Mouse (Mus musculus): ENCODE data around the gene Map2k5. TPM values are rescaled to one million over a fixed set of nuclear protein-coding genes. Genes with fewer than 3 reads are reported as not detected.
A peak's percentile ranks its signal among the peaks of the same experiment; 100 is the strongest.

The Map2k5 gene
- polyA plus RNA-seq, 1 experiment = 24.2 TPM

GRCm38 (mm10) chr9:63348146-63348545, 29.6 kb downstream of the Map2k5 start:
- peaks cover 7% of the 10 kb centered on the region; the same call in 1 of the 2 replicates for H3K4me1 ChIP-seq (ENCODE audit: control insufficient read depth, insufficient read depth, low read length)
- no peak overlapping the region for H3K27ac ChIP-seq (ENCODE audit: insufficient read depth, low read length)

DNA sequence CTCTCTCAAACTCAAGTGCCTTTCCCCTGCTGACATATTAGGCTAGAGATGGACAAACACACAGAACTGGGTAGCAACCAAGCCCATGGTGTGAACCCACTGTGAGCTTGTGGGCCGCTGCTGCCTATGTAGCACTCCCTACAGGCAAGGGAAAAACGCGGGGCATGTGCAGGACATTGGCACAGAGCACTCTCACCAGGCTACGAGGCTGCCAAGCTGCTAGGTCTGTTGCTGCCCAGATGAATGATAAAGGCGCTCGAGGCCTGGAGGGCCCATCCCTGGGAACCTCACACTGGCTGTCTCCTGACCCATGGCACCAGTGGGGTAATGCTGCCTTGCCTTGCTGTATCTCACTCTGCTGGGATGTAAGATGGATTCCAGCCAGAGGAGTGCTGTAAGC, 31.7 kb downstream of the Map2k5 start:
- TF ChIP-seq POLR2A (IDR thresholded peaks at IDR 0.05; ENCODE audit: low read depth, low read length) (no peak), CTCF (IDR thresholded peaks at IDR 0.05; ENCODE audit: borderline replicate concordance, insufficient read depth, low read length) (no peak)
- H3K4me1 ChIP-seq (ENCODE audit: control insufficient read depth, insufficient read depth, low read length) = peaks cover 7% of the 10 kb centered on the region; the same call in 1 of the 2 replicates
- H3K27ac ChIP-seq (ENCODE audit: insufficient read depth, low read length) = no peak overlapping the region
- no peak overlapping the region for H3K4me3 ChIP-seq (ENCODE audit: insufficient read depth, low read length)

More at GRCm38 (mm10) chr9:63348146-63348545, 29.6 kb downstream of the Map2k5 start:
- TF ChIP-seq POLR2A (IDR thresholded peaks at IDR 0.05; ENCODE audit: low read depth, low read length) = no peak
- no peak for TF ChIP-seq CTCF (IDR thresholded peaks at IDR 0.05; ENCODE audit: borderline replicate concordance, insufficient read depth, low read length)
- no peak overlapping the region for H3K4me3 ChIP-seq (ENCODE audit: insufficient read depth, low read length)

DNA sequence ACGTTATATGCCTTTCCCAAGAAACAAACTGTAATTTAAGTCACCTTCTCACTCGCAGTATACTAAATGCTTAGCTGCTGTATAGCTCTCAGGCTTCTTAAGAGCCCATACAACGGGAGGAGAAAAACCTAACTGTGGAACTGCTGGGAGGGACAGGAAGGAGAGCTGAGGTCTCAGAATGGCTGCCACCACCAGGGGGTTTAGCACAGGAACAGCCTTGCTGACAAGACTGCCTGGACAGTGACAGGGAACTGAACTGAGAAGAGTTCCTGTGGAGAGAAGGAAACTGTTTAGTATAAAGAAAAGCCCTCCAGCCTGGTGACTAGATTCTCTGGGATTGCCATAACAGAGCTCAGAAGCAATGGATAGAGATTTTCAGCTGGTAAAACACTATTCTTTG, 35.9 kb downstream of the Map2k5 start:
- Histone ChIP-seq H3K4me3 (ENCODE audit: insufficient read depth, low read length) (no peak overlapping the region), H3K27ac (ENCODE audit: insufficient read depth, low read length) (no peak overlapping the region), H3K4me1 (ENCODE audit: control insufficient read depth, insufficient read depth, low read length) (no peaks in the 10 kb centered on the region)
- TF ChIP-seq CTCF (IDR thresholded peaks at IDR 0.05; ENCODE audit: borderline replicate concordance, insufficient read depth, low read length) (no peak), POLR2A (IDR thresholded peaks at IDR 0.05; ENCODE audit: low read depth, low read length) (no peak)

- Histone ChIP-seq H3K4me1 (ENCODE audit: control insufficient read depth, insufficient read depth, low read length) (no peaks in the 10 kb centered on the region), H3K4me3 (ENCODE audit: insufficient read depth, low read length) (no peak overlapping the region), H3K27ac (ENCODE audit: insufficient read depth, low read length) (no peak overlapping the region)
- TF ChIP-seq POLR2A (IDR thresholded peaks at IDR 0.05; ENCODE audit: low read depth, low read length) (no peak), CTCF (IDR thresholded peaks at IDR 0.05; ENCODE audit: borderline replicate concordance, insufficient read depth, low read length) (no peak)
Measured at GRCm38 (mm10) chr9:63339256-63339655, 38.4 kb downstream of the Map2k5 start.

DNA sequence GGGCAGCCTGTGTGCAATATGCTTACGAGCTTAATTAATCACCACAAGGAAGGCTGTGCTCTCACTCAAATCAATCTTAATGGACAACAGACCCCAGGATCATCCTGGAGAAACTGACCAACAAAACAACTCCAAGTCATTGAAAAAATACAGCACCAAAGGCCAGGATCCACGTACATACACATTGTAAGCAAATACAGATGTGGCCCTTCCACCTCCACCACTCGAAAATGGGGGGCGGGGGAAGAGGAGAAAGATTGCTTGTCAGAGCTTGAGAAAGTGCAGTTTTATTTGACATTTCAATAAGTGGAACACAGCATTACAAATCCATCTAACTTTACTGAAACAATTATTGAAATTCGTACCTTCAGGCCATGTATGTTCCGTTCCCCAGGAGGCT, 39.0 kb downstream of the Map2k5 start:
- no peak overlapping the region for H3K27ac ChIP-seq (ENCODE audit: insufficient read depth, low read length)
- no peak for TF ChIP-seq POLR2A (IDR thresholded peaks at IDR 0.05; ENCODE audit: low read depth, low read length)
- TF ChIP-seq CTCF (IDR thresholded peaks at IDR 0.05; ENCODE audit: borderline replicate concordance, insufficient read depth, low read length) = no peak
- no peaks in the 10 kb centered on the region for H3K4me1 ChIP-seq (ENCODE audit: control insufficient read depth, insufficient read depth, low read length)
- no peak overlapping the region for H3K4me3 ChIP-seq (ENCODE audit: insufficient read depth, low read length)

DNA sequence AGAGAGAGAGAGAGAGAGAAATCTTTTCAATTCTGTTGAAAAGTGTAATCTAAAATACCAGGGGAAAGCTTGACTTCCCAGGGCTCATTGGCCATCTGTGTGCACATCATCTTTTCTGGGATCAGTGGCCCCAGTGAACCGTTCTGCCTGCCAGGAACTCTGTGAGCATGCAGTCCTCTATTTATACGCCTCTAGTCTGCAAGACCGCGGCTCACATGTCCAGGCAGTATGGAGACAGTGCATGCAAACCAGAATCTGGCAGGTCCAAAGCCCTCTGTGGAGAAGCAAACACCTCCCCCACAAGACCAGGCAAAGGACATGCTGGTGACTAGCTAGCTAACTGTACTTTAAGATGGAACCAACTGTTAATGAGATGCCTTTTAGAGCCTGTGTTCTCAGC, 41.9 kb downstream of the Map2k5 start:
- no peak overlapping the region for H3K27ac ChIP-seq (ENCODE audit: insufficient read depth, low read length)
- TF ChIP-seq POLR2A (IDR thresholded peaks at IDR 0.05; ENCODE audit: low read depth, low read length) (no peak), CTCF (IDR thresholded peaks at IDR 0.05; ENCODE audit: borderline replicate concordance, insufficient read depth, low read length) (no peak)
- no peak overlapping the region for H3K4me3 ChIP-seq (ENCODE audit: insufficient read depth, low read length)
- no peaks in the 10 kb centered on the region for H3K4me1 ChIP-seq (ENCODE audit: control insufficient read depth, insufficient read depth, low read length)

DNA sequence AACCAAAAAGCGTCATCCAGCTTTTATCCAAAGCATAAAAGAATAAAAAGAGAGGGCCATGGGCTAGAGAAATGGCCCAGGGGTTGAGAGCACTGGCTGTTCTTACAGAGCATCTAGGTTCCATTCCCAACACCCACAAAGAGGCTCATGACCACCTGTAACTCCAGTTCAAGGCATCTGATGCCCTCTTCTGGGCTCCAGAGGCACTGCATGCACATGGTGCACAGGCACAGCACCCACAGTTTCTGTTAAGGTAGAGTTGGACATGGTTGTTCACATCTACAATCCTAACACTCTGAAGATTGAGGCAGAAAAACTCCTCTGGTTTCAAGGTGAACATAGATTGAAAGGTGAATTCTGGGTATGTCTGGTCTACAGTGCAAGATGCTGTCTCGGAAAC, 44.6 kb downstream of the Map2k5 start:
- Histone ChIP-seq H3K4me3 (ENCODE audit: insufficient read depth, low read length) (no peak overlapping the region), H3K4me1 (ENCODE audit: control insufficient read depth, insufficient read depth, low read length) (no peaks in the 10 kb centered on the region), H3K27ac (ENCODE audit: insufficient read depth, low read length) (no peak overlapping the region)
- TF ChIP-seq POLR2A (IDR thresholded peaks at IDR 0.05; ENCODE audit: low read depth, low read length) (no peak), CTCF (IDR thresholded peaks at IDR 0.05; ENCODE audit: borderline replicate concordance, insufficient read depth, low read length) (peak; percentile 36; the same call in 1 of the 2 replicates)

GRCm38 (mm10) chr9:63331246-63331645, 46.5 kb downstream of the Map2k5 start:
- Histone ChIP-seq H3K27ac (ENCODE audit: insufficient read depth, low read length) (no peak overlapping the region), H3K4me1 (ENCODE audit: control insufficient read depth, insufficient read depth, low read length) (no peaks in the 10 kb centered on the region), H3K4me3 (ENCODE audit: insufficient read depth, low read length) (no peak overlapping the region)
- TF ChIP-seq CTCF (IDR thresholded peaks at IDR 0.05; ENCODE audit: borderline replicate concordance, insufficient read depth, low read length) = no peak
- no peak for TF ChIP-seq POLR2A (IDR thresholded peaks at IDR 0.05; ENCODE audit: low read depth, low read length)

- TF ChIP-seq CTCF (IDR thresholded peaks at IDR 0.05; ENCODE audit: borderline replicate concordance, insufficient read depth, low read length) (no peak), POLR2A (IDR thresholded peaks at IDR 0.05; ENCODE audit: low read depth, low read length) (no peak)
- H3K4me3 ChIP-seq (ENCODE audit: insufficient read depth, low read length) = no peak overlapping the region
- H3K27ac ChIP-seq (ENCODE audit: insufficient read depth, low read length) = no peak overlapping the region
- H3K4me1 ChIP-seq (ENCODE audit: control insufficient read depth, insufficient read depth, low read length) = no peaks in the 10 kb centered on the region
Measured at GRCm38 (mm10) chr9:63328958-63329685, 48.6 kb downstream of the Map2k5 start.

DNA sequence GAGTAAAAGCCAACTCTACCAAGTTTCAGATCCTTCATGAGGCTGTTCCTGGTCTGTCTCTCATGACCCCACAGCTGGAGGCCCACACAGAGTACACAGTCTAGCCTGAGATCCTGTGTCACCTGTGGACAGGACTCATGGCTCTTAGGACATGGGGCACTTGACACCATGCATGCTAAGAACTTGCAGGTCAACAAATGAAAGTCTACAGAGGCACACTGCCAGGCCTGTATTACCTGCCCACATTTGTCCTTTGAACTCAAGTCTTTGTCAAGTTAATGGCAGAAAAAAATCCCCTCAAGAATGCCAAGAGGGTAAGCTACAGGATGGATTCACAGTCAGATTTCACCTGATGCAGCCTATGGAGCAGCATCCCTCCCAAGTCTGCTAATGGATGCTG, 62.5 kb downstream of the Map2k5 start:
- Histone ChIP-seq H3K27ac (ENCODE audit: insufficient read depth, low read length) (no peak overlapping the region), H3K4me1 (ENCODE audit: control insufficient read depth, insufficient read depth, low read length) (no peaks in the 10 kb centered on the region), H3K4me3 (ENCODE audit: insufficient read depth, low read length) (no peak overlapping the region)
- TF ChIP-seq POLR2A (IDR thresholded peaks at IDR 0.05; ENCODE audit: low read depth, low read length) (no peak), CTCF (IDR thresholded peaks at IDR 0.05; ENCODE audit: borderline replicate concordance, insufficient read depth, low read length) (no peak)
